Mouse (Mus musculus): ENCODE results near the gene Grid2.

GRCm38 (mm10) chr6:63894714-63895113 is 639.0 kb downstream of the Grid2 start:
- TF ChIP-seq CTCF (IDR thresholded peaks at IDR 0.05; ENCODE audit: control insufficient read depth, insufficient read depth, insufficient replicate concordance, low read depth, low read length) (no peak), POLR2A (IDR thresholded peaks at IDR 0.05; ENCODE audit: control insufficient read depth, low read depth, low read length) (no peak)
